In the genomic region with DNA sequence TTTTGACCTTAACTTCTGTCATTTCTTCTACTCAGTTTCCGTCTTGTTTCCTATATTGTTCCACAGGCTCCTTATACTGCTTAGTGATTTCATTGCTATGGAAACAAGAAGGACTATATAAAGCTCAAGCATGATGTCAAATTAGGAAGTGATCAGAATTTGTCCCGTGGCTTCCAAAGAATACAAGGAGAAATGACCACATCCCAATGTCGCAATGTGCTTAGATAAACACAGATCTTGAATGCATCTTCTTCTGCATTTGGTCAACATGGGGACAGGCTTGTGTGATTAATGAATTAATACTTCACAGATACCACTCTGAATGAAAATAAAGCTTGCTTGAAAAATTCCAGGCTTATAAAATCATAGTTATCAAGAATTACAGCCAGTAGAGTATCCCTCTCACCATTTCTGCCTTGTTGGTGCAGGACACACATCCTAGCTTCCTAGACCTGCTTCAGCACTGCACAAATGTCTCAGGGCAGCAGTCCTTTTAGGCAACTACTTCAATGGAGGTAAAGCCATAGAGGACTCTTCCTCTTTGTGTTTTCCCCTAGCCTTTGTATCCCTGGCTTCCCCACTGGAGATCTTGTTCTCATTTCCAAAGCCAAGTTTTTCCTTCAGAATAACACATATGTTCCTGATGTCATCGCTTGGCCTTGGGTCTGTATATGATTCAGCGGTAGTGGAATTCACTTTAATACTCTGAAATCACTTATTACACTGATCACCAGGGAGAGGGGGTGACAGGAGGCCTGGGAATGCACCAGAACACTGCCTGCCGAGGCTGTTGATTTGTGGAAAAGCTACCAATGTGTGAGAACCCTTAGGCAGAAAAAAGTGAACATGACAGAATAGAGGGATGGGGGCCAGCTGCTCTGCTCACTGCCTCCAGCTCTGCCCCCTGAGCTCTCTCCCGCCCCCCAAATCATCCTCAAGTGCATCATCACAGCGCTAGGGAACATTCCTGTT, we compare ENCODE assay signal across 8 mouse cellular contexts.
DNase-seq lines count a peak whose midpoint lies in the region; ATAC-seq and TF ChIP-seq lines count a peak whose summit lies in the region.

No protein-coding gene starts in this region.

- H3K9me3 ChIP-seq in midbrain, embryonic 11.5 days (ENCODE audit: control insufficient read depth, low read length): no peaks in the 10 kb centered on the region
- H3K9me3 ChIP-seq in midbrain, embryonic 10.5 days (replicated peaks): no peaks in the 10 kb centered on the region
- no peaks in the 10 kb centered on the region for H3K9me3 ChIP-seq in forebrain, embryonic 15.5 days
- H3K9me3 ChIP-seq in hindbrain, postnatal 0 days (ENCODE audit: low read length): no peaks in the 10 kb centered on the region
- no peaks in the 10 kb centered on the region for H3K9me3 ChIP-seq in stomach, postnatal 0 days (ENCODE audit: control insufficient read depth, low read length)

- no peak for ATAC-seq in midbrain, embryonic 11.5 days (ENCODE audit: low FRiP score)
- ATAC-seq in forebrain, embryonic 15.5 days (replicated peaks): peak; percentile 39; the same call in 1 of the 2 replicates
- ATAC-seq in hindbrain, postnatal 0 days: peak; percentile 58
- peak; percentile 87; the same call in 1 of the 2 replicates for ATAC-seq in stomach, postnatal 0 days (ENCODE audit: low FRiP score, low TSS enrichment)
- no peak for ATAC-seq in CD4-positive, CD25-positive, alpha-beta regulatory T cell, adult 4 months

- no peak for TF ChIP-seq CTCF in hindbrain, postnatal 0 days (IDR thresholded peaks at IDR 0.05; ENCODE audit: low read depth)
- TF ChIP-seq CTCF in stomach, postnatal 0 days (IDR thresholded peaks at IDR 0.05; ENCODE audit: low read depth): no peak
- no peak for TF ChIP-seq CTCF in thymus, adult 2 months (IDR thresholded peaks at IDR 0.05; ENCODE audit: borderline replicate concordance, control insufficient read depth, extremely low read depth, insufficient read depth, low read length, poor library complexity)

- no peaks in the 10 kb centered on the region for H3K27me3 ChIP-seq in midbrain, embryonic 11.5 days (ENCODE audit: control insufficient read depth, insufficient read depth, low read length)
- H3K27me3 ChIP-seq in midbrain, embryonic 10.5 days (ENCODE audit: low read depth, poor library complexity, severe bottlenecking): no peaks in the 10 kb centered on the region
- no peaks in the 10 kb centered on the region for H3K27me3 ChIP-seq in forebrain, embryonic 15.5 days
- H3K27me3 ChIP-seq in hindbrain, postnatal 0 days (ENCODE audit: insufficient read depth, low read length): no peaks in the 10 kb centered on the region
- no peaks in the 10 kb centered on the region for H3K27me3 ChIP-seq in stomach, postnatal 0 days (ENCODE audit: control insufficient read depth, insufficient read depth, low read length)
- H3K27me3 ChIP-seq in thymus, adult 2 months (ENCODE audit: control insufficient read depth, insufficient read depth, low read length): no peaks in the 10 kb centered on the region

- no peak overlapping the region for H3K27ac ChIP-seq in midbrain, embryonic 11.5 days (ENCODE audit: low read depth, low read length)
- H3K27ac ChIP-seq in midbrain, embryonic 10.5 days (replicated peaks): no peak overlapping the region
- H3K27ac ChIP-seq in forebrain, embryonic 15.5 days (replicated peaks): peak overlapping the region; percentile 63; the same call in 1 of the 2 replicates
- H3K27ac ChIP-seq in hindbrain, postnatal 0 days: 0 out of 2 replicates have a peak overlapping the region, but pooled peaks have one; percentile 11
- H3K27ac ChIP-seq in stomach, postnatal 0 days (replicated peaks): peak overlapping the region; percentile 78
- no peak overlapping the region for H3K27ac ChIP-seq in thymus, adult 2 months (ENCODE audit: control insufficient read depth, insufficient read depth, low read length)

- no peak for TF ChIP-seq POLR2A in thymus, adult 2 months (IDR thresholded peaks at IDR 0.05; ENCODE audit: control insufficient read depth, extremely low read depth, insufficient read depth, low read length, poor library complexity)

- TF ChIP-seq EP300 in stomach, postnatal 0 days (optimal IDR thresholded peaks at IDR 0.05): no peak

- H3K4me3 ChIP-seq in midbrain, embryonic 11.5 days (ENCODE audit: low read depth, low read length): no peak overlapping the region
- no peak overlapping the region for H3K4me3 ChIP-seq in midbrain, embryonic 10.5 days
- H3K4me3 ChIP-seq in forebrain, embryonic 15.5 days: no peak overlapping the region
- H3K4me3 ChIP-seq in hindbrain, postnatal 0 days (ENCODE audit: low read length): no peak overlapping the region
- H3K4me3 ChIP-seq in stomach, postnatal 0 days (ENCODE audit: low read depth, low read length): no peak overlapping the region
- H3K4me3 ChIP-seq in thymus, adult 2 months (ENCODE audit: control insufficient read depth, insufficient read depth, low read length): no peak overlapping the region

- H3K36me3 ChIP-seq in midbrain, embryonic 11.5 days (ENCODE audit: control insufficient read depth, insufficient read depth, low read length): no peaks in the 10 kb centered on the region
- H3K36me3 ChIP-seq in midbrain, embryonic 10.5 days: no peaks in the 10 kb centered on the region
- H3K36me3 ChIP-seq in forebrain, embryonic 15.5 days: no peaks in the 10 kb centered on the region
- no peaks in the 10 kb centered on the region for H3K36me3 ChIP-seq in hindbrain, postnatal 0 days (ENCODE audit: insufficient read depth, low read length)
- no peaks in the 10 kb centered on the region for H3K36me3 ChIP-seq in stomach, postnatal 0 days (ENCODE audit: control insufficient read depth, insufficient read depth, low read length)
- H3K36me3 ChIP-seq in thymus, adult 2 months (ENCODE audit: control insufficient read depth, insufficient read depth, low read length): no peaks in the 10 kb centered on the region

- peaks cover 2% of the 10 kb centered on the region; the same call in 1 of the 2 replicates for H3K4me1 ChIP-seq in midbrain, embryonic 11.5 days (ENCODE audit: control insufficient read depth, insufficient read depth, low read length)
- H3K4me1 ChIP-seq in midbrain, embryonic 10.5 days: peaks cover 22% of the 10 kb centered on the region
- peaks cover 36% of the 10 kb centered on the region for H3K4me1 ChIP-seq in forebrain, embryonic 15.5 days
- H3K4me1 ChIP-seq in hindbrain, postnatal 0 days (ENCODE audit: insufficient read depth, low read length): peaks cover 7% of the 10 kb centered on the region; the same call in 1 of the 2 replicates
- H3K4me1 ChIP-seq in stomach, postnatal 0 days (replicated peaks; ENCODE audit: control insufficient read depth, insufficient read depth): no peaks in the 10 kb centered on the region
- peaks cover under 1% of the 10 kb centered on the region for H3K4me1 ChIP-seq in thymus, adult 2 months (replicated peaks; ENCODE audit: control insufficient read depth, insufficient read depth, low read length)

- no peak overlapping the region for H3K4me2 ChIP-seq in midbrain, embryonic 11.5 days
- no peak overlapping the region for H3K4me2 ChIP-seq in forebrain, embryonic 15.5 days (replicated peaks)
- H3K4me2 ChIP-seq in hindbrain, postnatal 0 days (ENCODE audit: low read depth, low read length): no peak overlapping the region
- no peak overlapping the region for H3K4me2 ChIP-seq in stomach, postnatal 0 days (replicated peaks; ENCODE audit: low read depth)

- peak; percentile 82 for DNase-seq in midbrain, embryonic 11.5 days (ENCODE audit: low spot score, missing footprints)
- no peak for DNase-seq in midbrain, embryonic 10.5 days (ENCODE audit: low spot score)
- no peak for DNase-seq in hindbrain, postnatal 0 days (ENCODE audit: low spot score)
- DNase-seq in stomach, postnatal 0 days (ENCODE audit: low spot score): no peak
- no peak for DNase-seq in ovary, postnatal 14 days (ENCODE audit: low spot score)
- no peak for DNase-seq in thymus, adult 2 months

- no peak overlapping the region for H3K9ac ChIP-seq in midbrain, embryonic 11.5 days (ENCODE audit: low read length)
- H3K9ac ChIP-seq in forebrain, embryonic 15.5 days (replicated peaks): no peak overlapping the region
- no peak overlapping the region for H3K9ac ChIP-seq in hindbrain, postnatal 0 days (replicated peaks; ENCODE audit: low read length)
- H3K9ac ChIP-seq in stomach, postnatal 0 days (ENCODE audit: low read length): no peak overlapping the region

- WGBS in midbrain, embryonic 11.5 days: 82% methylated on average over 8 of the region's 8 CpGs
- 86% methylated on average over 8 of the region's 8 CpGs for WGBS in midbrain, embryonic 10.5 days
- 40% methylated on average over 8 of the region's 8 CpGs for WGBS in forebrain, embryonic 15.5 days
- whole genome bisulfite sequencing in hindbrain, postnatal 0 days: 49% methylated on average over 8 of the region's 8 CpGs
- WGBS in stomach, postnatal 0 days: 41% methylated on average over 8 of the region's 8 CpGs
- 91% methylated on average over 8 of the region's 8 CpGs for WGBS in thymus, adult 2 months

Comparison
In these comparisons a context has a peak if more than half of its experiments do, and no peak if none do; other contexts are left out.
1. ATAC-seq: peak in forebrain, embryonic 15.5 days (single experiment), hindbrain, postnatal 0 days (single experiment) and stomach, postnatal 0 days (single experiment); none in midbrain, embryonic 11.5 days (single experiment) and CD4-positive, CD25-positive, alpha-beta regulatory T cell, adult 4 months (single experiment).
2. H3K27ac ChIP-seq: peak in forebrain, embryonic 15.5 days (single experiment), hindbrain, postnatal 0 days (single experiment) and stomach, postnatal 0 days (single experiment); none in midbrain, embryonic 11.5 days (single experiment), midbrain, embryonic 10.5 days (single experiment) and thymus, adult 2 months (single experiment).